Mouse (Mus musculus) lung, adult 2 months (tissue): Measurements from ENCODE around the gene Rnf220.

Source experiments
- CTCF ChIP-seq: fragments of 200-500 bp; IDR thresholded peaks from 2 replicates; pipeline ENCODE4 v1.5.1; 2011; ENCODE audit warnings: mild to moderate bottlenecking, low read length, control low read depth; ENCODE audit not compliant: insufficient read depth
- POLR2A ChIP-seq: fragments of 200-500 bp; IDR thresholded peaks from 2 replicates; pipeline ENCODE4 v1.6.1; 2011; ENCODE audit warnings: low read depth, mild to moderate bottlenecking, control low read depth, low read length, borderline replicate concordance; ENCODE audit errors: extremely low read depth

- no peak for TF ChIP-seq CTCF
- no peak for TF ChIP-seq POLR2A
These were observed 143.9 kb downstream of the Rnf220 start for GRCm38 (mm10) chr4:117352957-117353356.
